Mouse (Mus musculus) heart, adult 2 months (tissue): ENCODE data around the gene Defb48.

Experiments used
- CTCF ChIP-seq: fragments of 200-600 bp; IDR thresholded peaks from 2 replicates; pipeline ENCODE4 v1.8.1; 2022; ENCODE audit warnings: antibody characterized with exemption, mild to moderate bottlenecking, moderate library complexity
- EP300 ChIP-seq: fragments of 200-500 bp; IDR thresholded peaks from 2 replicates; pipeline ENCODE4 v1.6.1; 2011; ENCODE audit warnings: low read depth, low read length, control low read depth; ENCODE audit not compliant: insufficient read depth

GRCm38 (mm10) chr14:62991271-62991670 lies 7.0 kb upstream of the Defb48 start:
- TF ChIP-seq EP300 (no peak), CTCF (no peak)
